Mouse (Mus musculus) frontal cortex, postnatal 36 days (tissue): ENCODE measurements around the gene Gpr12.
A peak's percentile ranks its signal among the peaks of the same experiment; 100 is the strongest.
"Not testable (repeated sequence)": the region's sequence is repeated elsewhere in the genome, so short reads cannot be mapped to it uniquely, and the experiment has no call there.

Experiments
- DNase-seq, 2 experiments: peaks; one replicate each; pipeline ENCODE4 v3.0.0; 2022; ENCODE audit warnings: low spot score in 2 of 2

Gene Gpr12

GRCm38 (mm10) chr5:146584478-146585306 is at the start of gene Gpr12:
TSS of gene Gpr12 (minus strand) at chr5:146585239.
- peak; percentile 30 to 34 for DNase-seq

GRCm38 (mm10) chr5:146631602-146632001 is 46.6 kb upstream of the Gpr12 start:
- DNase-seq, result no peak

GRCm38 (mm10) chr5:146630961-146631360 is 45.9 kb upstream of the Gpr12 start:
- no peak for DNase-seq

GRCm38 (mm10) chr5:146629636-146630035 is 44.6 kb upstream of the Gpr12 start:
- no peak for DNase-seq

- peak in 1 of 2 experiments; percentile 38 for DNase-seq
Measured at GRCm38 (mm10) chr5:146628804-146629203, 43.8 kb upstream of the Gpr12 start.

- peak in 1 of 2 experiments; percentile 22 for DNase-seq
Measured at GRCm38 (mm10) chr5:146627901-146628300, 42.9 kb upstream of the Gpr12 start.

GRCm38 (mm10) chr5:146625635-146626311 is 40.7 kb upstream of the Gpr12 start:
- DNase-seq, result peak; percentile 61 to 84

- DNase-seq, result no peak
Measured at GRCm38 (mm10) chr5:146611830-146612229, 26.8 kb upstream of the Gpr12 start.

- DNase-seq, result no peak
Measured at GRCm38 (mm10) chr5:146611009-146611408, 26.0 kb upstream of the Gpr12 start.

- DNase-seq, result no peak
Measured at GRCm38 (mm10) chr5:146609646-146610045, 24.6 kb upstream of the Gpr12 start.

GRCm38 (mm10) chr5:146607816-146608215 is 22.8 kb upstream of the Gpr12 start:
- DNase-seq, result no peak

- no peak for DNase-seq
Measured at GRCm38 (mm10) chr5:146606895-146607294, 21.9 kb upstream of the Gpr12 start.

GRCm38 (mm10) chr5:146606221-146606620 is 21.2 kb upstream of the Gpr12 start:
- DNase-seq, result no peak

- DNase-seq, result no peak
Measured at GRCm38 (mm10) chr5:146599970-146600369, 14.9 kb upstream of the Gpr12 start.

GRCm38 (mm10) chr5:146599216-146599615 is 14.2 kb upstream of the Gpr12 start:
- not testable (repeated sequence) for DNase-seq

- peak; percentile 40 to 45 for DNase-seq
Measured at GRCm38 (mm10) chr5:146598215-146599119, 13.4 kb upstream of the Gpr12 start.

GRCm38 (mm10) chr5:146597503-146597874 is 12.4 kb upstream of the Gpr12 start:
- no peak for DNase-seq

GRCm38 (mm10) chr5:146596612-146597502 is 11.8 kb upstream of the Gpr12 start:
- no peak for DNase-seq

- DNase-seq, result no peak
Measured at GRCm38 (mm10) chr5:146592580-146592979, 7.5 kb upstream of the Gpr12 start.

- DNase-seq, result no peak
Measured at GRCm38 (mm10) chr5:146591636-146592035, 6.6 kb upstream of the Gpr12 start.

GRCm38 (mm10) chr5:146590987-146591386 is 5.9 kb upstream of the Gpr12 start:
- DNase-seq, result no peak
